In genomic region chr13:100210540-100210939, GRCm38 (mm10) we compare ENCODE assay signal across 8 mouse cellular contexts. TPM values are rescaled to one million over a fixed set of nuclear protein-coding genes. Genes with fewer than 3 reads are reported as not detected.
A peak's percentile ranks its signal among the peaks of the same experiment; 100 is the strongest.
DNase-seq lines count a peak whose midpoint lies in the region; ATAC-seq and TF ChIP-seq lines count a peak whose summit lies in the region.

No protein-coding gene starts in this region.

- ATAC-seq in erythroblast, adult 5-6 weeks (replicated peaks; ENCODE audit: low FRiP score, poor library complexity, severe bottlenecking): no peak

- intact Hi-C loops in gastrocnemius, postnatal 14 days (cut with DNase I; ENCODE audit: low total_unique reads): no loop called here

- no peaks in the 10 kb centered on the region for H3K79me2 ChIP-seq in C2C12 (ENCODE audit: control insufficient read depth, insufficient read depth)

- no peaks in the 10 kb centered on the region for H3K27me3 ChIP-seq in C2C12 (ENCODE audit: control insufficient read depth, insufficient read depth, insufficient read length)

- no peak for TF ChIP-seq POLR2A in brain, embryonic 14.5 days (IDR thresholded peaks at IDR 0.05; ENCODE audit: borderline replicate concordance, extremely low read depth, insufficient read depth, insufficient read length, poor library complexity, severe bottlenecking)

- TF ChIP-seq CTCF in C2C12 (IDR thresholded peaks at IDR 0.05; ENCODE audit: control insufficient read depth, insufficient read depth, insufficient read length): no peak
- TF ChIP-seq CTCF in brain, embryonic 14.5 days (IDR thresholded peaks at IDR 0.05; ENCODE audit: borderline replicate concordance, extremely low read depth, insufficient read depth, insufficient read length): no peak

- DNase-seq in gastrocnemius, postnatal 14 days: peak; percentile 26
- DNase-seq in gastrocnemius, postnatal 25 days: no peak
- peak; percentile 22 for DNase-seq in brain, embryonic 14.5 days (ENCODE audit: low read depth)
- peak; percentile 25 for DNase-seq in kidney, adult 18-20 months
- DNase-seq in lung, postnatal 36 days: peak; percentile 49
- DNase-seq in layer of hippocampus, adult 9-10 months (ENCODE audit: low spot score): no peak

- H3ac ChIP-seq in C2C12 (ENCODE audit: control insufficient read depth, insufficient read length, low read depth): no peak overlapping the region

- H3K4me3 ChIP-seq in C2C12 (ENCODE audit: insufficient read depth, poor library complexity, severe bottlenecking): no peak overlapping the region

- H3K79me3 ChIP-seq in C2C12 (ENCODE audit: low read depth): no peaks in the 10 kb centered on the region

- no peaks in the 10 kb centered on the region for H3K36me3 ChIP-seq in C2C12 (ENCODE audit: control insufficient read depth, insufficient read depth)

TF ChIP-seq in C2C12, 6 proteins besides CTCF, POLR2A, EP300 and RAD21:
- TF ChIP-seq CEBPB (IDR thresholded peaks at IDR 0.05; ENCODE audit: low read depth) (no peak), USF1 (IDR thresholded peaks at IDR 0.05; ENCODE audit: low read depth) (no peak), FOSL1 (IDR thresholded peaks at IDR 0.05; ENCODE audit: insufficient read depth, low read length, poor library complexity, severe bottlenecking) (no peak), MYOD1 (IDR thresholded peaks at IDR 0.05; ENCODE audit: control insufficient read depth, insufficient read length, low read depth) (no peak), MAX (IDR thresholded peaks at IDR 0.05) (peak; percentile 90), MYOG (IDR thresholded peaks at IDR 0.05; ENCODE audit: control insufficient read depth, extremely low read depth, insufficient read length) (no peak)

RNA-seq across cellular contexts. Expression of gene Naip2, which starts 8.6 kb away (rescaled TPM):
- under 1 TPM in 1 of 2 experiments, not detected in 1; 0.08 TPM for total RNA-seq in gastrocnemius, postnatal 14 days (2021)
- under 1 TPM; 0.18 to 0.21 TPM for total RNA-seq in gastrocnemius, postnatal 25 days (2021)
- polyA plus RNA-seq in C2C12 (2012; fragmentation: generic; extraction: Trizol): 0.21 TPM
- 0.13 and 0.19 TPM in 2 replicates for polyA plus RNA-seq in brain, embryonic 14.5 days (2012; rRNA removed)
- 12.7 and 14.4 TPM in 2 replicates for total RNA-seq in erythroblast, adult 5-6 weeks (2015; ENCODE audit: low replicate concordance)
- 10.6 and 13.5 TPM in 2 replicates for total RNA-seq in erythroblast, adult 5-6 weeks (2017; ENCODE audit: low replicate concordance)

RNA-seq across cellular contexts. Expression of gene Naip5, which starts 35.6 kb away (rescaled TPM):
- under 1 TPM; 0.08 to 0.13 TPM for total RNA-seq in gastrocnemius, postnatal 14 days (2021)
- under 1 TPM; 0.10 to 0.13 TPM for total RNA-seq in gastrocnemius, postnatal 25 days (2021)
- polyA plus RNA-seq in C2C12 (2012; fragmentation: generic; extraction: Trizol): 0.01 TPM
- 0.24 and 0.33 TPM in 2 replicates for polyA plus RNA-seq in brain, embryonic 14.5 days (2012; rRNA removed)
- 1.7 and 8.3 TPM in 2 replicates for total RNA-seq in erythroblast, adult 5-6 weeks (2015; ENCODE audit: low replicate concordance)
- 5.2 and 6.2 TPM in 2 replicates for total RNA-seq in erythroblast, adult 5-6 weeks (2017; ENCODE audit: low replicate concordance)

Comparison
In these comparisons a context has a peak if more than half of its experiments do, and no peak if none do; other contexts are left out.
1. DNase-seq: peak in gastrocnemius, postnatal 14 days (single experiment), brain, embryonic 14.5 days (single experiment), kidney, adult 18-20 months (single experiment) and lung, postnatal 36 days (single experiment); none in gastrocnemius, postnatal 25 days (single experiment) and layer of hippocampus, adult 9-10 months (single experiment).
2. RNA of gene Naip2, which starts 8.6 kb away (total RNA-seq): 10.6 to 14.4 TPM in erythroblast, adult 5-6 weeks; 0.18 to 0.21 TPM in gastrocnemius, postnatal 25 days and 0.08 TPM in gastrocnemius, postnatal 14 days; every median in the first group is over 4 times any median in the second.